Mouse (Mus musculus) heart, embryonic 10.5 days (tissue): ENCODE data around the gene Pfn1. TPM values are rescaled to one million over a fixed set of nuclear protein-coding genes. Genes with fewer than 3 reads are reported as not detected.

ENCODE experiments used
- DNase-seq: peaks from one replicate; pipeline ENCODE4 v3.0.0-alpha.2; 2017; ENCODE audit warnings: low spot score
- H3K27ac ChIP-seq: fragments of 300-500 bp; sonication (generic); 2 replicates; pipeline ENCODE4 v1.5.1; 2016; ENCODE audit warnings: mild to moderate bottlenecking
- H3K27me3 ChIP-seq: fragments of 300-500 bp; sonication (generic); 2 replicates; pipeline ENCODE4 v1.6.1; 2016; ENCODE audit warnings: mild to moderate bottlenecking; ENCODE audit not compliant: poor library complexity, insufficient read depth, severe bottlenecking
- H3K36me3 ChIP-seq: fragments of 300-500 bp; sonication (generic); 2 replicates; pipeline ENCODE4 v1.6.1; 2016; ENCODE audit warnings: mild to moderate bottlenecking, moderate library complexity
- H3K4me1 ChIP-seq: fragments of 300-500 bp; sonication (generic); 2 replicates; pipeline ENCODE4 v1.6.1; 2016; ENCODE audit warnings: mild to moderate bottlenecking
- H3K4me3 ChIP-seq: fragments of 300-500 bp; sonication (generic); 2 replicates; pipeline ENCODE4 v1.5.1; 2016; ENCODE audit warnings: mild to moderate bottlenecking, moderate library complexity
- H3K9me3 ChIP-seq: fragments of 300-500 bp; sonication (generic); 2 replicates; pipeline ENCODE4 v1.6.1; 2016; ENCODE audit warnings: mild to moderate bottlenecking, moderate library complexity
- WGBS: fragments of 180-500 bp; shearing (Covaris S2); methylation state at CpG from one replicate; pipeline ENCODE4 v1.1.7; 2016; 5-methylcytosine and 5-hydroxymethylcytosine counted together
- polyA plus RNA-seq: library from polyadenylated mRNA; unstranded; fragments of >200 nt; fragmentation: Nextera tagmentation; extraction: Ambion mirVana; gene quantifications from 2 replicates; pipeline ENCODE4 v1.2.1, GENCODE M21; 2016

The Pfn1 gene
- polyA plus RNA-seq, 1 experiment from 2014 or later = 2,208 TPM

DNA sequence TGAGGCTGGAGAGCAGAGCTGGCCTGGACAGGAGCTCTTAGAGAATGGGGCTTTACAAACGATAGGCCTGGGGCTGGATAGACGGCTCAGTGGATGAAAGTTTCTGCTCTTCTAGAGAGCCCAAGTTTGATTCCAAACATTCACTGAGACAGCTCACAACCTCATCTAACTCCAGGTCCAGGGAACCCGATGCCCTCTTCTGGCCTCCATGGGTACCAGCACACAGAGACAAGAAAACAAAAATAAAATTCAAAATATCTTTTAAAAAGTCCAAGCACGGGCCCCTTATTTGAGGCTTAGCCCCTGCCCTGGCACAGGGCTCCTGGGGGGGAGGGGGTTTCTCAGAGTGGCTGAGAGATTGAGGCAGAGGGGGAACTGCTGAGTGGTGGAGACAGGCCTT is 43.7 kb downstream of the Pfn1 start:
- WGBS = 87% methylated on average over 4 of the region's 4 CpGs
- H3K36me3 ChIP-seq = peaks cover 81% of the 10 kb centered on the region

DNA sequence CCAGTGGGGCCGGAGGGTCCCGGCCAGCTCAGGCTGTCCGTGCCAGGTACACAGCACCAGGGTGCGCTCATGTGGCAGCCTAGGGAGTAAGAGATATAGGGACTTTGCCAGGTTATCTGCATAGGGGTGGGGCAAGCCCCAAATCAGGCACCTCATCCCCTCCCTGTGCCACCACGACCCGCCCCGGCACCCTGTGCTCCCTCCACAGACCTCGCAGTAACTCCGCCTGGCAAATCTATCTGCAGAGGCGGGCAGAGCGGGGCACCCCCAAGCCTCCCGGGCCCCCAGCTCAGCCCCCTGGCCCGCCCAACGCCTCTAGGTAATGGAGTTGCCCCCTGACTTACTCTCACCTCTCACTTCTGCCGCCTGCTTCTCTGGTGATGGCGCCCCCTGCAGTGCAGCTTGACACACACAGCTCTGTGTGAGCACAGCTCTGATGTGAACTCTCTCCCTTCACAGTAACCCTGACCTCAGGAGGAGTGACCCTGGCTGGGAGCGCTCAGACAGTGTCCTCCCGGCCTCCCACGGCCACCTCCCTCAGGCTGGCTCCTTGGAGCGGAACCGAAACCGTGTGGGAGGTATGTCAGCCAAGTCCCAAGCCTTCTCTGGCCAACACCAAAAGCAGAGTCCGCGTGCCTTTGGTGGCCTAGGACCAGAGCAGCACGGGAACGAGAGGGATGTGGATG is 45.9 kb downstream of the Pfn1 start:
- WGBS = 88% methylated on average over 26 of the region's 26 CpGs
- DNase-seq = no peak
- Histone ChIP-seq H3K27ac (no peak overlapping the region), H3K27me3 (no peaks in the 10 kb centered on the region), H3K36me3 (peaks cover 97% of the 10 kb centered on the region), H3K4me1 (peaks cover 7% of the 10 kb centered on the region), H3K9me3 (no peaks in the 10 kb centered on the region), H3K4me3 (no peak overlapping the region)

More for the DNA sequence above, 43.7 kb downstream of the Pfn1 start:
- Histone ChIP-seq H3K4me1 (peaks cover 20% of the 10 kb centered on the region), H3K27me3 (peaks cover 2% of the 10 kb centered on the region), H3K27ac (no peak overlapping the region), H3K9me3 (no peaks in the 10 kb centered on the region), H3K4me3 (no peak overlapping the region)
- DNase-seq = no peak

DNA sequence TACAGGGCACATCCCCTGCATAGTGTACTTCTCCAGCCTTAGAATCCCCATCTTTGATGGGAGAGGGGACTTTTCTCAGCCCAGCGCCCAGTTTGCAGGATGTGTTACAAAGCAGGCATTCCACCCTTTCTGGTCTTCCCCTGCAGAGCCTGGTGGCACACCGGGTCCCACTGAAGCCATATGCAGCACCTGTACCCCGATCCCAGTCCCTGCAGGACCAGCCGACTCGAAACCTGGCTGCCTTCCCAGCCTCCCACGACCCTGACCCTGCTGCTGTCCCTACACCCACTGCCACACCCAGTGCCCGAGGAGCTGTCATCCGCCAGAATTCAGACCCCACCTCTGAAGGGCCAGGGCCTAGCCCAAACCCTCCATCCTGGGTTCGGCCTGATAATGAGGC is 46.8 kb downstream of the Pfn1 start:
- Histone ChIP-seq H3K27ac (no peak overlapping the region), H3K9me3 (no peaks in the 10 kb centered on the region), H3K27me3 (no peaks in the 10 kb centered on the region), H3K36me3 (peaks cover 96% of the 10 kb centered on the region), H3K4me3 (no peak overlapping the region), H3K4me1 (peaks cover 5% of the 10 kb centered on the region; the same call in 1 of the 2 replicates)
- no peak for DNase-seq
- 90% methylated on average over 9 of the region's 9 CpGs for WGBS

DNA sequence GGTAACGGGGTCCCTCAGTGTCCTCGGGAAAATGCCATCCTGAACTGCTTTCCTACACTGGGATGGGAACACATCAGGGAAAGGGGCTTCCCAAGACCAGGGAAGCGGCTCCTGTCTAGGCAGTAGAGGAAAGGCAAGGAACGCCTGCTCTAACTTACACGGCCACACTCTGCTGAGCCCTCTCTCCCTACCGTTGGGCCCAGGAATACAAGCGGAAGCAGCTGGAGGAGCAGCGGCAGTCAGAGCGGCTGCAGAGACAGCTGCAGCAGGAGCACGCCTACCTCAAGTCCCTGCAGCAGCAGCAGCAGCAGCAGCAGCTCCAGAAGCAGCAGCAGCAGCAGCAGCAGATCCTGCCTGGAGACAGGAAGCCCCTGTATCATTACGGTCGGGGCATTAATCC is 47.7 kb downstream of the Pfn1 start:
- Histone ChIP-seq H3K27ac (no peak overlapping the region), H3K4me1 (peaks cover 5% of the 10 kb centered on the region; the same call in 1 of the 2 replicates), H3K4me3 (no peak overlapping the region), H3K27me3 (no peaks in the 10 kb centered on the region), H3K9me3 (no peaks in the 10 kb centered on the region), H3K36me3 (peaks cover 98% of the 10 kb centered on the region)
- WGBS = 69% methylated on average over 12 of the region's 12 CpGs
- no peak for DNase-seq

DNA sequence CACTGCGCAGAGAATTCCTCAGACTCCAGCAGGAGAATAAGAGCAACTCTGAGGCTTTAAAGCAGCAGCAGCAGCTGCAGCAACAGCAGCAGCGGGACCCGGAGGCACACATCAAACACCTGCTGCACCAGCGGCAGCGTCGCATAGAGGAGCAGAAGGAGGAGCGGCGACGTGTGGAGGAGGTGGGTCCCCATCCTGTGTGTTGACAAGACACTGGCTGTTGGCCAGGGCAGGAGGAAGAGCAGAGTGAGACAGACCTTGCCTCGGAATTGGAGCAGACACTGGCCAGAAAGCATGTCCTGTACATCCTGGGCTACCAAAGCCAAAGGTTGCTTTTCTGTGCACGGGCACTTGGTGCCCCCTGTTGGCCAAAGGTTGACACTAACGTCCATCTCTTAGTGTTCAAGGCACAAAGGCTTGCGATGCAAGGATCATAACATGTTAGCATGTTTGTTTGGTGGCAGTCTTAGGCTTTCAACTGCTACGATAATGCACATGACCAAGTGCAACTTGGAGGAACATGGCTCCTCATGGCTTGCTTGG is 49.3 kb downstream of the Pfn1 start:
- Histone ChIP-seq H3K9me3 (no peaks in the 10 kb centered on the region), H3K27ac (no peak overlapping the region), H3K4me3 (no peak overlapping the region), H3K4me1 (peaks cover 5% of the 10 kb centered on the region; the same call in 1 of the 2 replicates), H3K36me3 (peaks cover 87% of the 10 kb centered on the region), H3K27me3 (no peaks in the 10 kb centered on the region)
- DNase-seq = peak; percentile 85
- WGBS = 59% methylated on average over 14 of the region's 14 CpGs

Other genes starting within 250 kb of the Pfn1 start
- 37.9 and 42.9 TPM in 2 replicates for gene Pelp1, start 244.6 kb downstream of the Pfn1 start, polyA plus RNA-seq
- 11.5 and 19.3 TPM in 2 replicates for gene Arrb2, start 222.0 kb downstream of the Pfn1 start, polyA plus RNA-seq
- 31.0 and 37.5 TPM in 2 replicates for gene Med11, start 202.7 kb downstream of the Pfn1 start, polyA plus RNA-seq
- 0.73 and 1.2 TPM in 2 replicates for gene Zmynd15, start 195.2 kb downstream of the Pfn1 start, polyA plus RNA-seq
- gene Cxcl16, start 194.7 kb downstream of the Pfn1 start, polyA plus RNA-seq = 3.7 and 6.0 TPM in 2 replicates
- gene Tm4sf5, start 149.4 kb downstream of the Pfn1 start, polyA plus RNA-seq = 6.2 and 7.4 TPM in 2 replicates
- not detected in 2 replicates for gene Vmo1, start 140.0 kb downstream of the Pfn1 start, polyA plus RNA-seq
- gene Gltpd2, start 135.4 kb downstream of the Pfn1 start, polyA plus RNA-seq = 0.25 and 4.3 TPM in 2 replicates
- gene Psmb6, start 129.3 kb downstream of the Pfn1 start, polyA plus RNA-seq = 825 and 969 TPM in 2 replicates
- not detected in 2 replicates for gene Gm40193, start 121.7 kb downstream of the Pfn1 start, polyA plus RNA-seq
- gene Pld2, start 114.6 kb downstream of the Pfn1 start, polyA plus RNA-seq = 9.4 TPM in 2 replicates
- gene Mink1, start 91.8 kb downstream of the Pfn1 start, polyA plus RNA-seq = 12.6 and 14.9 TPM in 2 replicates
- not detected in 2 replicates for gene 4930544D05Rik, start 38.8 kb downstream of the Pfn1 start, polyA plus RNA-seq
- gene Chrne, start 35.4 kb downstream of the Pfn1 start, polyA plus RNA-seq = not detected in 2 replicates
- 1.6 and 1.9 TPM in 2 replicates for gene Gp1ba, start 15.5 kb downstream of the Pfn1 start, polyA plus RNA-seq
- gene Rnf167, start 7.4 kb downstream of the Pfn1 start, polyA plus RNA-seq = 68.3 and 74.4 TPM in 2 replicates
- gene Slc25a11, start 7.2 kb downstream of the Pfn1 start, polyA plus RNA-seq = 207 and 246 TPM in 2 replicates
- 188 and 256 TPM in 2 replicates for gene Eno3, start 2.6 kb upstream of the Pfn1 start, polyA plus RNA-seq
- 204 and 209 TPM in 2 replicates for gene Spag7, start 14.8 kb upstream of the Pfn1 start, polyA plus RNA-seq
- 12.0 and 12.5 TPM in 2 replicates for gene Camta2, start 33.5 kb upstream of the Pfn1 start, polyA plus RNA-seq
- gene Inca1, start 45.5 kb upstream of the Pfn1 start, polyA plus RNA-seq = 1.6 and 2.4 TPM in 2 replicates
- 2.1 and 2.6 TPM in 2 replicates for gene Kif1c, start 45.9 kb upstream of the Pfn1 start, polyA plus RNA-seq
- 7.6 and 8.9 TPM in 2 replicates for gene Zfp3, start 109.6 kb upstream of the Pfn1 start, polyA plus RNA-seq
- not detected in 2 replicates for gene Scimp, start 157.9 kb upstream of the Pfn1 start, polyA plus RNA-seq
- gene Rabep1, start 190.1 kb upstream of the Pfn1 start, polyA plus RNA-seq = 29.4 and 29.7 TPM in 2 replicates